Mouse (Mus musculus): Measurements from ENCODE around the gene Lsm3.

DNA sequence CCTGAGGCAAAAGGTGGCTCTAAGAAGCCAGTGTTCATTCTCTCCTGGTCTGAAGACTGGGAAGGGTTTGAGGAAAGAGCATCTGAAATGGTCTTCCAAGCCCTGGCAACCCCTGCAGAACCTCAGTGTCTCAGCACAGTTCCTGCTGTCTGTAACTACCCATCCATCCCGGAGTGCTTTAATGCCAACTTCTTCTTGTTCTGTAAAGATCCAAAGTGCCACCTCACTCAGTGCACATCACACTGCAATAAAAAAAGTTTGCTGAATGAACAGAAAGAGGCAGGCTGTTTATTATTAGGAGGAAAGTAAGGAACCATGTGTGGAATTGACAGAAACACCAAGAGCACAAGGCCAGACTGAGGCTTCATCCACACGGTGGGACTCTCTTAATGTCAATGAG lies 45.0 kb upstream of the Lsm3 start:
- no peak for TF ChIP-seq CTCF (IDR thresholded peaks at IDR 0.05; ENCODE audit: borderline replicate concordance, insufficient read depth, low read depth, low read length)
- no peak for TF ChIP-seq POLR2A (IDR thresholded peaks at IDR 0.05; ENCODE audit: borderline replicate concordance, insufficient read depth, low read length)
